Mouse (Mus musculus): Measurements from ENCODE around the gene Ebi3. TPM values are rescaled to one million over a fixed set of nuclear protein-coding genes. Genes with fewer than 3 reads are reported as not detected.

Ebi3 gene
- total RNA-seq, 1 experiment from 2014 or later: 0.27 TPM

GRCm38 (mm10) chr17:56005415-56006061 lies 53.1 kb downstream of the Ebi3 start, which contains the start of the genes Stap2 and Mpnd:
Stap2 (minus strand) TSS chr17:56005584.
Mpnd (plus strand) TSS chr17:56005711.
- DNase-seq: no peak

Other genes with a start within 250 kb of the Ebi3 start
- gene Pot1b, start 240.0 kb upstream of the Ebi3 start, total RNA-seq (2021): 8.2 and 12.5 TPM in 2 replicates
- 0.33 TPM in 1 of 2 replicates, not detected in the other for gene Adgre4, start 202.7 kb upstream of the Ebi3 start, total RNA-seq (2021)
- 8.8 TPM in 2 replicates for gene Zfp119a, start 73.7 kb upstream of the Ebi3 start, total RNA-seq (2021)
- 5.7 and 5.9 TPM in 2 replicates for gene Zfp959, start 60.5 kb upstream of the Ebi3 start, total RNA-seq (2021)
- 3.3 and 4.6 TPM in 2 replicates for gene Zfp119b, start 3.1 kb upstream of the Ebi3 start, total RNA-seq (2021)
- gene Yju2, start 6.5 kb downstream of the Ebi3 start, total RNA-seq (2021): 21.2 and 27.5 TPM in 2 replicates
- gene Shd, start 17.8 kb downstream of the Ebi3 start, total RNA-seq (2021): 1.4 and 2.2 TPM in 2 replicates
- 1.5 and 2.2 TPM in 2 replicates for gene Fsd1, start 33.9 kb downstream of the Ebi3 start, total RNA-seq (2021)
- gene Stap2, start 52.9 kb downstream of the Ebi3 start, total RNA-seq (2021): 7.7 and 8.3 TPM in 2 replicates
- gene Mpnd, start 53.1 kb downstream of the Ebi3 start, total RNA-seq (2021): 119 and 129 TPM in 2 replicates
- 51.5 and 57.1 TPM in 2 replicates for gene Sh3gl1, start 84.0 kb downstream of the Ebi3 start, total RNA-seq (2021)
- 8.2 and 9.8 TPM in 2 replicates for gene Chaf1a, start 87.8 kb downstream of the Ebi3 start, total RNA-seq (2021)
- gene Ubxn6, start 122.4 kb downstream of the Ebi3 start, total RNA-seq (2021): 81.2 and 96.8 TPM in 2 replicates
- 72.5 and 83.1 TPM in 2 replicates for gene Hdgfl2, start 127.0 kb downstream of the Ebi3 start, total RNA-seq (2021)
- 71.4 and 76.3 TPM in 2 replicates for gene Plin4, start 157.2 kb downstream of the Ebi3 start, total RNA-seq (2021)
- gene Plin5, start 165.0 kb downstream of the Ebi3 start, total RNA-seq (2021): 55.3 and 57.4 TPM in 2 replicates
- gene Lrg1, start 169.4 kb downstream of the Ebi3 start, total RNA-seq (2021): 15.1 TPM in 2 replicates
- gene Sema6b, start 187.7 kb downstream of the Ebi3 start, total RNA-seq (2021): 6.9 and 10.4 TPM in 2 replicates
- 6.2 and 7.7 TPM in 2 replicates for gene Tnfaip8l1, start 209.8 kb downstream of the Ebi3 start, total RNA-seq (2021)
- 60.4 TPM in 2 replicates for gene Mydgf, start 231.3 kb downstream of the Ebi3 start, total RNA-seq (2021)